Mouse (Mus musculus): Measurements from ENCODE around the gene Trhr2.

GRCm38 (mm10) chr8:122383039-122383438 lies 22.5 kb upstream of the Trhr2 start:
- TF ChIP-seq CTCF (IDR thresholded peaks at IDR 0.05) (no peak), EP300 (IDR thresholded peaks at IDR 0.05) (no peak)

All from lung, postnatal 0 days (tissue).